Mouse (Mus musculus) CH12.LX (cell line): ENCODE measurements around the gene Slc38a3.

Source experiments
- CHD2 ChIP-seq: IDR thresholded peaks from 2 replicates; pipeline ENCODE4 v1.6.1; 2011; ENCODE audit warnings: low read length, improper control_type of control experiment
- CTCF ChIP-seq, 2 experiments: IDR thresholded peaks in 1 of 2; conservative IDR thresholded peaks in 1 of 2; 2 replicates each; pipeline ENCODE4 v1.5.1; 2011 to 2012; ENCODE audit warnings: low read depth in 2 of 2, low read length in 2 of 2, improper control_type of control experiment in 1 of 2, inconsistent platforms in 1 of 2, mild to moderate bottlenecking in 1 of 2, moderate library complexity in 1 of 2
- EP300 ChIP-seq: IDR thresholded peaks from 2 replicates; pipeline ENCODE4 v1.6.1; 2011; ENCODE audit warnings: low read length, improper control_type of control experiment
- GABPA ChIP-seq: IDR thresholded peaks from 2 replicates; pipeline ENCODE4 v1.6.1; 2012; ENCODE audit warnings: low read depth, low read length, improper control_type of control experiment, inconsistent platforms; ENCODE audit not compliant: insufficient replicate concordance
- HCFC1 ChIP-seq: IDR thresholded peaks from 2 replicates; pipeline ENCODE4 v1.6.1; 2012; ENCODE audit warnings: low read depth, mild to moderate bottlenecking, inconsistent platforms, low read length, improper control_type of control experiment
- JUND ChIP-seq: conservative IDR thresholded peaks from 2 replicates; pipeline ENCODE4 v1.6.1; 2011; ENCODE audit warnings: low read depth, low read length, improper control_type of control experiment
- MAX ChIP-seq: IDR thresholded peaks from 2 replicates; pipeline ENCODE4 v1.6.1; 2011; ENCODE audit warnings: low read length, improper control_type of control experiment
- NRF1 ChIP-seq: IDR thresholded peaks from 2 replicates; pipeline ENCODE4 v1.6.1; 2014; ENCODE audit warnings: low read depth, mild to moderate bottlenecking, inconsistent platforms, low read length, improper control_type of control experiment, moderate library complexity
- POLR2A ChIP-seq: IDR thresholded peaks from 2 replicates; pipeline ENCODE4 v1.6.1; 2011; ENCODE audit warnings: low read depth, mild to moderate bottlenecking, improper control_type of control experiment, low read length
- USF1 ChIP-seq: IDR thresholded peaks from 2 replicates; pipeline ENCODE4 v1.6.1; 2014; ENCODE audit warnings: low read depth, mild to moderate bottlenecking, inconsistent platforms, low read length, improper control_type of control experiment
- ZC3H11A ChIP-seq: IDR thresholded peaks from 2 replicates; pipeline ENCODE4 v1.6.1; 2012; ENCODE audit warnings: low read depth, mild to moderate bottlenecking, inconsistent platforms, low read length, improper control_type of control experiment

DNA sequence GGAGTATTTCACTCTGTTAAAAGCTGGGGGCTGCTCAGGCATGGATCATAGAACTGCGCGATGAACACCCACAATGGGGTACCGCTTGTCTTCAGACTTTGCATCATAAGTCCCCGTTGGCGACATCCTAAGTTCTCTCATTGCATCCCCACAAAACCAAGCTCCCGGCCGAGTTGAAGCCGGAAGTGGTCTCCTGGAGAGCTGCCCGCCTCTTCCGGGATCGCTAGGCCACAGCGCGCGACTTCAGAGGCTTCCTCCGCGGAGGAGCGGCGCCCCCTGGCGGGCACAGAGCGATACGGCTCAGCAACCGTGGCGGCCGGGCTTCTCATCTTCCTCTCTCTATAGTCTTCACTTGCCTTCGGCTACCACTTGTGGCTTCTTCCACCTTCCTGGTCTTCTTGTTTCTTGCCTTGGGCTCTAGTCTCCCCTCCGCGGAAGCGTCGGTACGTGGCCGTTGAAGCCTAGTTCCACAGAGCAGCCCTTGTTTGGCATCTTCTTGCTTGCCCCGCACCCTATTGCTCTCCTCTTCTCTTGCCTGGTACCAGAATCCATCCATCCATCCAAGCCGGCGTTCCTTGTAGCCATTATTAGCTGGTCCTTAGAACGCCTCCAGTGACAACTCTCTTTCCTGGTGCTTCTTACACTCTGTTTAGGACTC lies 24.7 kb downstream of the Slc38a3 start:
- no peak for TF ChIP-seq GABPA
- TF ChIP-seq CHD2 = peak; percentile 58; the same call in 1 of the 2 replicates
- TF ChIP-seq EP300 = 0 out of 2 replicates have a peak, but pooled peaks have one; percentile 6
- TF ChIP-seq CTCF (conservative IDR thresholded peaks at IDR 0.05 in 1 of 2, IDR thresholded peaks at IDR 0.05 in 1 of 2; ENCODE audit: low read depth in 2 of 2, low read length in 2 of 2) = peak; percentile 43 to 99; a peak in 3 of 4 replicates
- TF ChIP-seq JUND = no peak
- TF ChIP-seq HCFC1 = peak; percentile 74
- TF ChIP-seq POLR2A = peak; percentile 94
- peak; percentile 79 for TF ChIP-seq ZC3H11A
- TF ChIP-seq MAX = peak; percentile 50; the same call in 1 of the 2 replicates
- TF ChIP-seq USF1 = no peak
- TF ChIP-seq NRF1 = no peak; the same call in 1 of the 2 replicates
